Mouse (Mus musculus) MEL (cell line): ENCODE results near the gene Ppard. TPM values are rescaled to one million over a fixed set of nuclear protein-coding genes. Genes with fewer than 3 reads are reported as not detected.

Experiments
- DNase-seq: peaks from one replicate; pipeline ENCODE4 v3.0.0; 2011; ENCODE audit warnings: low read depth, low spot score
- H3K27ac ChIP-seq: 2 replicates; pipeline ENCODE4 v1.5.1; 2012; ENCODE audit warnings: low read depth, mild to moderate bottlenecking, control low read depth, low read length, moderate library complexity; ENCODE audit not compliant: control insufficient read depth
- H3K27me3 ChIP-seq, 2 experiments: fragments of 150-350 bp in 1 of 2; sonication (generic) in 1 of 2; 2 replicates each; pipeline ENCODE4 v1.6.1; 2012; ENCODE audit warnings: low read length in 2 of 2, mild to moderate bottlenecking in 2 of 2, improper control_type of control experiment in 1 of 2, moderate library complexity in 1 of 2; ENCODE audit not compliant: insufficient read depth in 2 of 2, control insufficient read depth in 1 of 2
- H3K36me3 ChIP-seq, 2 experiments: 2 replicates each; pipeline ENCODE4 v1.6.1; 2012 to 2014; ENCODE audit warnings: low read length in 2 of 2, improper control_type of control experiment in 1 of 2, inconsistent platforms in 1 of 2, mild to moderate bottlenecking in 1 of 2; ENCODE audit not compliant: insufficient read depth in 2 of 2, control insufficient read depth in 1 of 2
- H3K4me1 ChIP-seq, 2 experiments: fragments of 150-350 bp in 1 of 2; sonication (generic) in 1 of 2; 2 replicates each; pipeline ENCODE4 v1.6.1; 2012; ENCODE audit warnings: low read length in 2 of 2, improper control_type of control experiment in 1 of 2, mild to moderate bottlenecking in 1 of 2; ENCODE audit not compliant: insufficient read depth in 2 of 2, control insufficient read depth in 1 of 2
- H3K4me3 ChIP-seq, 2 experiments: fragments of 150-350 bp in 1 of 2; sonication (generic) in 1 of 2; 2 replicates each; pipeline ENCODE4 v1.5.1; 2012; ENCODE audit warnings: low read depth in 2 of 2, low read length in 2 of 2, mild to moderate bottlenecking in 2 of 2, moderate library complexity in 2 of 2, control low read depth in 1 of 2, improper control_type of control experiment in 1 of 2; ENCODE audit not compliant: control insufficient read depth in 1 of 2, insufficient read depth in 1 of 2
- H3K79me2 ChIP-seq: 2 replicates; pipeline ENCODE4 v1.6.1; 2012; ENCODE audit warnings: mild to moderate bottlenecking, low read length, moderate library complexity; ENCODE audit not compliant: control insufficient read depth, poor library complexity, insufficient read depth
- H3K9ac ChIP-seq: 2 replicates; pipeline ENCODE4 v1.6.1; 2012; ENCODE audit warnings: low read depth, mild to moderate bottlenecking, control low read depth, low read length, moderate library complexity; ENCODE audit not compliant: control insufficient read depth, poor library complexity, severe bottlenecking
- H3K9me3 ChIP-seq: fragments of 150-350 bp; sonication (generic); replicated peaks from 2 replicates; pipeline ENCODE4 v1.6.1; 2012; ENCODE audit warnings: mild to moderate bottlenecking, low read length, improper control_type of control experiment, moderate library complexity; ENCODE audit not compliant: insufficient read depth
- CHD2 ChIP-seq: IDR thresholded peaks from 2 replicates; pipeline ENCODE4 v1.6.1; 2011; ENCODE audit warnings: low read length, improper control_type of control experiment
- CTCF ChIP-seq, 3 experiments: IDR thresholded peaks in 2 of 3; conservative IDR thresholded peaks in 1 of 3; 2 replicates each; pipeline ENCODE4 v1.5.1; 2011 to 2012; ENCODE audit warnings: low read length in 3 of 3, low read depth in 2 of 3, mild to moderate bottlenecking in 2 of 3, improper control_type of control experiment in 1 of 3, inconsistent platforms in 1 of 3, mixed read lengths in 1 of 3, moderate library complexity in 1 of 3; ENCODE audit not compliant: control insufficient read depth in 1 of 3, insufficient read depth in 1 of 3, poor library complexity in 1 of 3, severe bottlenecking in 1 of 3
- E2F4 ChIP-seq: IDR thresholded peaks from 2 replicates; pipeline ENCODE4 v1.6.1; 2011; ENCODE audit warnings: low read depth, low read length, improper control_type of control experiment, borderline replicate concordance
- JUND ChIP-seq: IDR thresholded peaks from 2 replicates; pipeline ENCODE4 v1.6.1; 2011; ENCODE audit warnings: low read depth, mild to moderate bottlenecking, improper control_type of control experiment, low read length
- KAT2A ChIP-seq: conservative IDR thresholded peaks from 2 replicates; pipeline ENCODE4 v1.6.1; 2012; ENCODE audit warnings: low read depth, low read length, improper control_type of control experiment, inconsistent platforms
- MAFK ChIP-seq: IDR thresholded peaks from 2 replicates; pipeline ENCODE4 v1.6.1; 2011; ENCODE audit warnings: low read depth, mild to moderate bottlenecking, low read length, improper control_type of control experiment, borderline replicate concordance
- MAX ChIP-seq: IDR thresholded peaks from 2 replicates; pipeline ENCODE4 v1.6.1; 2011; ENCODE audit warnings: low read length, improper control_type of control experiment
- MAZ ChIP-seq: IDR thresholded peaks from 2 replicates; pipeline ENCODE4 v1.6.1; 2012; ENCODE audit warnings: low read depth, mild to moderate bottlenecking, inconsistent platforms, low read length, improper control_type of control experiment
- MYB ChIP-seq: IDR thresholded peaks from 2 replicates; pipeline ENCODE4 v1.6.1; 2011; ENCODE audit warnings: mild to moderate bottlenecking, low read depth, low read length, improper control_type of control experiment
- POLR2AphosphoS2 ChIP-seq: IDR thresholded peaks from 2 replicates; pipeline ENCODE4 v1.6.1; 2011; ENCODE audit warnings: low read length, improper control_type of control experiment
- RAD21 ChIP-seq: IDR thresholded peaks from 2 replicates; pipeline ENCODE4 v1.6.1; 2011; ENCODE audit warnings: mild to moderate bottlenecking, low read depth, low read length, improper control_type of control experiment
- SIN3A ChIP-seq: IDR thresholded peaks from 2 replicates; pipeline ENCODE4 v1.6.1; 2012; ENCODE audit warnings: low read length, improper control_type of control experiment, inconsistent platforms
- SMC3 ChIP-seq: IDR thresholded peaks from 2 replicates; pipeline ENCODE4 v1.6.1; 2011; ENCODE audit warnings: low read depth, low read length, improper control_type of control experiment
- USF2 ChIP-seq, 2 experiments: IDR thresholded peaks; 2 replicates each; pipeline ENCODE4 v1.6.1; 2011 to 2012; ENCODE audit warnings: improper control_type of control experiment in 2 of 2, low read length in 2 of 2, borderline replicate concordance in 1 of 2, inconsistent platforms in 1 of 2, low read depth in 1 of 2, mild to moderate bottlenecking in 1 of 2; ENCODE audit not compliant: insufficient read depth in 1 of 2
- ZC3H11A ChIP-seq: IDR thresholded peaks from 2 replicates; pipeline ENCODE4 v1.6.1; 2012; ENCODE audit warnings: low read depth, mild to moderate bottlenecking, inconsistent platforms, low read length, improper control_type of control experiment
- ZMIZ1 ChIP-seq: IDR thresholded peaks from 2 replicates; pipeline ENCODE4 v1.6.1; 2012; ENCODE audit warnings: low read depth, mild to moderate bottlenecking, inconsistent platforms, low read length, improper control_type of control experiment, moderate library complexity
- polyA plus RNA-seq, 2 experiments: library from polyadenylated mRNA; stranded (reverse) in 1 of 2; unstranded in 1 of 2; fragments of >175 nt in 1 of 2; fragments of >200 nt in 1 of 2; gene quantifications; 2 replicates each; pipeline versions ENCODE4 v1.2.1 to v1.2.4; 2012; ENCODE audit warnings: low replicate concordance in 2 of 2, low read depth in 1 of 2; ENCODE audit not compliant: insufficient read length in 2 of 2, insufficient read depth in 1 of 2, missing spikeins in 1 of 2
- total RNA-seq: library from RNA; depleted of rRNA; stranded (reverse); fragments of 300-350 nt; gene quantifications from 2 replicates; pipeline ENCODE4 v1.2.3, GENCODE M21; 2012

Ppard gene
- total and polyA plus RNA-seq, 3 experiments = 3.5 to 12.7 TPM; not detected in 1

DNA sequence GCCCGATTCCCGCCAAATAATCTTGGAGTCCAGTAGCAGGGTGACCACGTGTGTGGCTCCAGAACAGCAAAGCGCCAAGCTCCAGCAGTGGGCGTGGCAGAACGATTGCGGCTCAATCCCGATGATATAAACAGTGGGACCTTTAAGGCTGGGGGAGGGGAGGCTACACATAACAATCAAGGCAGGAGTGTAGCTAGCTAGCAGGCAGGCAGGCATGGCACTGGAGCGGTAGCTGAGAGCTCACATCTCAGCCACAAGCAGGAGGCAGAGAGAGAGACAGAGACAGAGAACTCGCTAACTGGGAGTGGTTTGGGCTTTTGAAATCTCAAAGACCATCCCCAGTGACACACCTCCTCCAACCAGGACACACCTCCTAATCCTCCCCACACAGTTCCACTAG, 72.7 kb downstream of the Ppard start:
- no peak for DNase-seq
- Histone ChIP-seq H3K27ac (no peak overlapping the region), H3K9ac (no peak overlapping the region), H3K9me3 (no peaks in the 10 kb centered on the region), H3K36me3 (peaks cover 0 to 3% of the 10 kb centered on the region in 2 experiments; a peak in 2 of 4 replicates), H3K4me3 (no peak overlapping the region), H3K79me2 (no peaks in the 10 kb centered on the region; the same call in 1 of the 2 replicates), H3K27me3 (no peaks in the 10 kb centered on the region), H3K4me1 (peaks cover 3 to 11% of the 10 kb centered on the region in 2 experiments)
- TF ChIP-seq MAFK (no peak), SMC3 (no peak), MYB (no peak), E2F4 (no peak), USF2 (IDR thresholded peaks at IDR 0.05; ENCODE audit: borderline replicate concordance in 1 of 2, insufficient read depth in 1 of 2, low read depth in 1 of 2, low read length in 2 of 2) (no peak), MAX (no peak), JUND (no peak), KAT2A (no peak), SIN3A (no peak)

DNA sequence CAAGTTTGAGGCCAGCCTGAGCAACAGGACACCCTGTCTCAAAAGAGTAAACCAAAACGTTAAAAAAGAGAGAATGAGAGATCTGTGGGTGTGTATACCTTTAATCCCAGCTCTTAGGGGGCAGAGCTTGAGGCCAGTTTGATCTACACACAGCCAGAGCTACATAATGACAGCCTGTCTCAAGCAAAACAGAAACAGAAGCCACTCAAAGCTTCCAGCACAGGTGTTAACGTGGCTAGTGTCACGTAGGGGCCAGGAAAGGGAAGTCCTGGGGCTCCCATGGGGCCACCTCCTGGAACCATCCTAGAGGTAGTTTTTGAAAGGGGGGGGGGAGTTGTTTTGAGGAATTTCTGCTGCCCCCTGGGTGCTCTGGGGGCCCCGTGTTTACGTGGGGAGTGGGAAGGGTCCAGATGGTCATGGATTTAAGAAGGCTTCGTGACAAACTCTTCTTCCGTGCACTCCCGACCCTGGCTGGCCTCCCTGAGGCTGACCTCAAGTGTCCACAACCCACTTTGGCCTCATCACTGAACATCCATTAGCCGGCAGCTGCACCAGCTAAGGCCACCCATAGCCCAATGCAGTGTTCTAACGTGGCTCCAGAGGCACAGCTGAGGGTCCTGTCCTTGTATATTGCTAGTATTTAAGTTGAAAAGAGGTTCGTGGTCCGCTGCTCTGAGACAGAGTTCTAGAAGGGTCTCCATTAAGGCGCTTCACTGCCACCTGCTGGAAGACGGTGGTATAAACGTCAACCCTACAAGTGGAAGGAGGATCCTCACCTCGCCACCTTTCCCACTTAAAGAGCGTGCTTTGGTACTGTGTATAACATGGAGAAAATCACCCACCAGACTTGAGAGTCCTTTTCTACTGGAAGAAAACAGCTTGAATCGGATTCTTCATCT, 76.0 kb downstream of the Ppard start:
- peaks cover 7 to 11% of the 10 kb centered on the region in 2 experiments for H3K4me1 ChIP-seq
- peak; percentile 94 for DNase-seq
- H3K4me3 ChIP-seq = peak overlapping the region; percentile 48 to 62

More for the DNA sequence above, 76.0 kb downstream of the Ppard start:
- Histone ChIP-seq H3K27ac (no peak overlapping the region), H3K9me3 (no peaks in the 10 kb centered on the region), H3K9ac (peak overlapping the region; percentile 78), H3K27me3 (no peaks in the 10 kb centered on the region), H3K79me2 (peaks cover 2% of the 10 kb centered on the region; the same call in 1 of the 2 replicates), H3K36me3 (peaks cover 0 to 8% of the 10 kb centered on the region in 2 experiments; a peak in 2 of 4 replicates)
- peak; percentile 80 to 88 (median 88) for TF ChIP-seq CTCF (IDR thresholded peaks at IDR 0.05 in 2 of 3, conservative IDR thresholded peaks at IDR 0.05 in 1 of 3; ENCODE audit: control insufficient read depth in 1 of 3, insufficient read depth in 1 of 3, low read depth in 2 of 3, low read length in 3 of 3, poor library complexity in 1 of 3, severe bottlenecking in 1 of 3)
- TF ChIP-seq SIN3A = peak; percentile 46; the same call in 1 of the 2 replicates
- peak; percentile 82 for TF ChIP-seq RAD21
- TF ChIP-seq CHD2 = no peak
- no peak for TF ChIP-seq ZMIZ1
- no peak for TF ChIP-seq POLR2AphosphoS2
- TF ChIP-seq MAZ = 0 out of 2 replicates have a peak, but pooled peaks have one; percentile 47
- peak; percentile 83 for TF ChIP-seq SMC3
- TF ChIP-seq ZC3H11A = peak; percentile 68
